Mouse (Mus musculus) ES-CJ7 (cell line): Measurements from ENCODE around the gene Susd6.

ENCODE experiments used
- DNase-seq: peaks from one replicate; pipeline ENCODE4 v3.0.0; 2011; ENCODE audit warnings: low read depth, low spot score

The Susd6 gene

GRCm38 (mm10) chr12:80877215-80878092 lies 87.1 kb downstream of the Susd6 start:
- DNase-seq, result no peak

GRCm38 (mm10) chr12:80878093-80878430 lies 87.8 kb downstream of the Susd6 start:
- no peak for DNase-seq

- DNase-seq, result no peak
Measured at GRCm38 (mm10) chr12:80878653-80879052, 88.3 kb downstream of the Susd6 start.

GRCm38 (mm10) chr12:80879267-80879666 lies 89.0 kb downstream of the Susd6 start:
- no peak for DNase-seq

GRCm38 (mm10) chr12:80881121-80881520 lies 90.8 kb downstream of the Susd6 start:
- DNase-seq, result no peak

- DNase-seq, result no peak
Measured at GRCm38 (mm10) chr12:80883278-80883677, 93.0 kb downstream of the Susd6 start.

- DNase-seq, result peak; percentile 37
Measured at GRCm38 (mm10) chr12:80883881-80884280, 93.6 kb downstream of the Susd6 start.

GRCm38 (mm10) chr12:80885301-80886288 lies 95.3 kb downstream of the Susd6 start:
- DNase-seq, result peak; percentile 91

- DNase-seq, result peak; percentile 29
Measured at GRCm38 (mm10) chr12:80887036-80887435, 96.7 kb downstream of the Susd6 start.

GRCm38 (mm10) chr12:80889331-80889730 lies 99.0 kb downstream of the Susd6 start:
- peak; percentile 75 for DNase-seq

GRCm38 (mm10) chr12:80891074-80891473 lies 100.8 kb downstream of the Susd6 start:
- DNase-seq, result no peak

- no peak for DNase-seq
Measured at GRCm38 (mm10) chr12:80893720-80894494, 103.6 kb downstream of the Susd6 start.

GRCm38 (mm10) chr12:80894973-80895570 lies 104.8 kb downstream of the Susd6 start:
- peak; percentile 91 for DNase-seq

- no peak for DNase-seq
Measured at GRCm38 (mm10) chr12:80909631-80910030, 119.3 kb downstream of the Susd6 start.

- DNase-seq, result peak; percentile 76
Measured at GRCm38 (mm10) chr12:80917764-80918163, 127.5 kb downstream of the Susd6 start.

- DNase-seq, result peak; percentile 92
Measured at GRCm38 (mm10) chr12:80921301-80921700, 131.0 kb downstream of the Susd6 start.

- DNase-seq, result peak; percentile 85
Measured at GRCm38 (mm10) chr12:80922869-80923268, 132.6 kb downstream of the Susd6 start.

- no peak for DNase-seq
Measured at GRCm38 (mm10) chr12:80923602-80924001, 133.3 kb downstream of the Susd6 start.

GRCm38 (mm10) chr12:80924205-80924604 lies 133.9 kb downstream of the Susd6 start:
- peak; percentile 58 for DNase-seq

- DNase-seq, result peak; percentile 46
Measured at GRCm38 (mm10) chr12:80925919-80926318, 135.6 kb downstream of the Susd6 start.

- no peak for DNase-seq
Measured at GRCm38 (mm10) chr12:80926550-80926949, 136.2 kb downstream of the Susd6 start.
